8 mouse cellular contexts compared by ENCODE assay signal in the genomic region with DNA sequence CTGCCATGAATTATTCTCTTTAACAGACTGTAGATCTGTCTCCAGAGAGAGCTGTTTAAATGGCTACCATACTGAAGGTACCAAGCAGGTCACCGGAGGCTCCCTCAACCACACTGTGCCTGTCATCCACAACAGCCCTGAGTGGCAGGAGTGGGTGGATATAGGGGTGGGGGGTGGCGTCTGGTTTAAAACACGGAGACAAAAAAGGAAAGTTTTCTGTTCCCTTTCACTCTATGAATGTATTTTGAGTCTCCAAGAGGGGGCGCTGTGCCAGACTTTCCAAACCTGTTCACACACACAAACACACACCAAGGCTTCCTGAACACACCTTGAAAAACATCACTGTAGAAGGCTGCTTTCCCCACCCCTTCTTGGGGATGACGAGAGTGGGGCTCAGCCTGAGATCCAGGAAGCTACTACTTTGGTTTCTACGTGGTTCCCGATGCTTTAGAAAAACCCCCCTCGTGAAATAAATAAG. TPM values are rescaled to one million over a fixed set of nuclear protein-coding genes. Genes with fewer than 3 reads are reported as not detected.
DNase-seq lines count a peak whose midpoint lies in the region; ATAC-seq and TF ChIP-seq lines count a peak whose summit lies in the region.

No protein-coding gene starts in this region.

- TF ChIP-seq CTCF in heart, adult 2 months (IDR thresholded peaks at IDR 0.05) = peak; percentile 56
- TF ChIP-seq CTCF in stomach, postnatal 0 days (IDR thresholded peaks at IDR 0.05; ENCODE audit: low read depth) = peak; percentile 63

- peak overlapping the region; percentile 53 for H3K4me2 ChIP-seq in heart, embryonic 13.5 days
- H3K4me2 ChIP-seq in stomach, postnatal 0 days (replicated peaks; ENCODE audit: low read depth) = no peak overlapping the region; the same call in 1 of the 2 replicates

- no peak for TF ChIP-seq EP300 in heart, adult 2 months (IDR thresholded peaks at IDR 0.05; ENCODE audit: insufficient read depth, low read depth, low read length)
- TF ChIP-seq EP300 in stomach, postnatal 0 days (optimal IDR thresholded peaks at IDR 0.05) = no peak

- no peak overlapping the region for H3K4me3 ChIP-seq in heart, adult 2 months
- no peak overlapping the region for H3K4me3 ChIP-seq in heart, embryonic 13.5 days
- H3K4me3 ChIP-seq in stomach, postnatal 0 days (ENCODE audit: low read depth, low read length) = no peak overlapping the region

- intact Hi-C loops in heart, adult 2 months (cut with DNase I) = loop anchor here (1.0 to 10.0 kb wide), 2 partner anchors 44 to 514 kb away; no protein-coding TSS in a partner anchor
- intact Hi-C loops in heart, postnatal 25 days (cut with DNase I) = loop anchor here (2.0 to 5.0 kb wide), 2 partner anchors 44 to 516 kb away; partner anchors contain the start of gene Adcy5

- no peaks in the 10 kb centered on the region for H3K36me3 ChIP-seq in heart, adult 2 months (ENCODE audit: control insufficient read depth, insufficient read depth, low read length)
- peaks cover 6% of the 10 kb centered on the region; the same call in 1 of the 2 replicates for H3K36me3 ChIP-seq in heart, embryonic 13.5 days
- no peaks in the 10 kb centered on the region for H3K36me3 ChIP-seq in stomach, postnatal 0 days (ENCODE audit: control insufficient read depth, insufficient read depth, low read length)

- TF ChIP-seq POLR2A in heart, adult 2 months (IDR thresholded peaks at IDR 0.05; ENCODE audit: insufficient read depth, low read depth, low read length) = no peak

- WGBS in heart, adult 2 months = 60% methylated on average over 8 of the region's 8 CpGs
- WGBS in heart, embryonic 13.5 days = 46% methylated on average over 8 of the region's 8 CpGs
- 49% methylated on average over 8 of the region's 8 CpGs for WGBS in stomach, postnatal 0 days

- H3K9ac ChIP-seq in heart, adult 2 months (ENCODE audit: low read depth, low read length) = no peak overlapping the region
- H3K9ac ChIP-seq in heart, embryonic 13.5 days = no peak overlapping the region
- no peak overlapping the region for H3K9ac ChIP-seq in stomach, postnatal 0 days (ENCODE audit: low read length)

- no peaks in the 10 kb centered on the region for H3K79me2 ChIP-seq in heart, adult 2 months (replicated peaks; ENCODE audit: control insufficient read depth, insufficient read depth, low read length)

- no peaks in the 10 kb centered on the region for H3K4me1 ChIP-seq in heart, adult 2 months (ENCODE audit: control insufficient read depth, insufficient read depth, low read length)
- H3K4me1 ChIP-seq in heart, embryonic 13.5 days = peaks cover 49% of the 10 kb centered on the region
- H3K4me1 ChIP-seq in stomach, postnatal 0 days (replicated peaks; ENCODE audit: control insufficient read depth, insufficient read depth) = 0 out of 2 replicates have a peak, but pooled peaks cover 2% of the 10 kb centered on the region

- no peak for DNase-seq in heart, adult 2 months
- DNase-seq in heart, postnatal 25 days (ENCODE audit: low spot score) = no peak
- DNase-seq in testis, postnatal 10 days (ENCODE audit: low spot score) = peak; percentile 76
- no peak for DNase-seq in testis, postnatal 14 days (ENCODE audit: low spot score)
- peak; percentile 12 for DNase-seq in lung, postnatal 14 days
- DNase-seq in stomach, postnatal 0 days (ENCODE audit: low spot score) = no peak
- DNase-seq in spleen, adult 18-20 months = no peak

- peak; percentile 16; the same call in 1 of the 2 replicates for ATAC-seq in heart, embryonic 13.5 days (ENCODE audit: extremely low read depth, insufficient number of reproducible peaks, low FRiP score, low TSS enrichment)
- ATAC-seq in stomach, postnatal 0 days (ENCODE audit: low FRiP score, low TSS enrichment) = peak; percentile 53

- H3K27ac ChIP-seq in heart, adult 2 months = no peak overlapping the region
- peak overlapping the region; percentile 89 for H3K27ac ChIP-seq in heart, embryonic 13.5 days (replicated peaks)
- peak overlapping the region; percentile 79; the same call in 1 of the 2 replicates for H3K27ac ChIP-seq in stomach, postnatal 0 days (replicated peaks)

- H3K27me3 ChIP-seq in heart, adult 2 months (ENCODE audit: control insufficient read depth, insufficient read depth, low read length) = no peaks in the 10 kb centered on the region
- H3K27me3 ChIP-seq in heart, embryonic 13.5 days (replicated peaks) = no peaks in the 10 kb centered on the region
- H3K27me3 ChIP-seq in stomach, postnatal 0 days (ENCODE audit: control insufficient read depth, insufficient read depth, low read length) = no peaks in the 10 kb centered on the region

- H3K9me3 ChIP-seq in heart, embryonic 13.5 days = no peaks in the 10 kb centered on the region
- H3K9me3 ChIP-seq in stomach, postnatal 0 days (ENCODE audit: control insufficient read depth, low read length) = no peaks in the 10 kb centered on the region

RNA-seq across cellular contexts. Expression of gene Adcy5, which starts 43.5 kb away (rescaled TPM):
- total RNA-seq in heart, adult 2 months (2021) = 10 to 100 TPM; 52.9 to 56.2 TPM
- polyA plus RNA-seq in heart, adult 2 months (2012; rRNA removed) = 47.1 and 67.3 TPM in 2 replicates
- 10 to 100 TPM; 54.8 to 55.3 TPM for total RNA-seq in heart, postnatal 25 days (2021)
- polyA plus RNA-seq in heart, embryonic 13.5 days (2015; fragmentation: Nextera tagmentation; extraction: Ambion mirVana) = 5.4 and 6.1 TPM in 2 replicates
- polyA plus RNA-seq in stomach, postnatal 0 days (2015; fragmentation: Nextera tagmentation; extraction: Ambion mirVana) = 2.2 and 2.3 TPM in 2 replicates

Comparison
In these comparisons a context has a peak if more than half of its experiments do, and no peak if none do; other contexts are left out.
1. DNase-seq: peak in testis, postnatal 10 days (single experiment) and lung, postnatal 14 days (single experiment); none in heart, adult 2 months (0 of 2), heart, postnatal 25 days (single experiment), testis, postnatal 14 days (single experiment), stomach, postnatal 0 days (single experiment) and spleen, adult 18-20 months (0 of 2).